Mouse (Mus musculus): ENCODE data around the gene Eif1b.

DNA sequence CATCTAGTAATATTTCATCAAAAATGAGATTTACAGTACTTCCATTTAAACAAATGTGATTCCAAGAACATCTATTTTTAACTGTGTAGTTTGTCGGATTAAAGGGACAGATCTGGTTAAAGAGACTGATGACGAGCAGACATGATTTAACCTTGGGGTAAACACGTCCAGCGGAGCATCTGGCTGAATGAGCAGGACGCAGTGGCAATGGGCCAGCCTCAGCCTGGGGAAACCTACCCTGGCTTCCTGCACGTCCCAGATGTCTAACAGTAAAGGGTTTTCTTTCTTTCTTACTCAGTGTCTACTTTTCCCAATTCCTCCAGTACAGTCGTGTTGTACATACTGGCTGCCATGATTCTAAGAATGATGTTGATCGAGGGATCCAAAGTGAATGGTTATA lies 5.0 kb upstream of the Eif1b start:
- TF ChIP-seq CTCF (IDR thresholded peaks at IDR 0.05; ENCODE audit: low read depth, low read length): no peak
- TF ChIP-seq POLR2A (IDR thresholded peaks at IDR 0.05; ENCODE audit: borderline replicate concordance, low read depth, low read length): no peak

Data from bone marrow macrophage, adult 2 months (primary cell).